Comparison of ENCODE assay signal across 8 mouse cellular contexts in genomic region chr5:110376802-110377433, GRCm38 (mm10). TPM values are rescaled to one million over a fixed set of nuclear protein-coding genes. Genes with fewer than 3 reads are reported as not detected.
DNase-seq lines count a peak whose midpoint lies in the region; ATAC-seq and TF ChIP-seq lines count a peak whose summit lies in the region.

No protein-coding gene starts in this region.

- no peaks in the 10 kb centered on the region for H3K27me3 ChIP-seq in embryonic facial prominence, embryonic 14.5 days (replicated peaks; ENCODE audit: control insufficient read depth, insufficient read depth, low read length)
- H3K27me3 ChIP-seq in liver, postnatal 0 days (ENCODE audit: insufficient read depth, low read length) = no peaks in the 10 kb centered on the region
- no peaks in the 10 kb centered on the region for H3K27me3 ChIP-seq in neural tube, embryonic 15.5 days (replicated peaks)

- TF ChIP-seq CTCF in liver, postnatal 0 days (IDR thresholded peaks at IDR 0.05; ENCODE audit: low read depth) = peak; percentile 80

- no peak overlapping the region for H3K9ac ChIP-seq in embryonic facial prominence, embryonic 14.5 days (ENCODE audit: low read depth, low read length)
- H3K9ac ChIP-seq in liver, postnatal 0 days (replicated peaks) = no peak overlapping the region
- no peak overlapping the region for H3K9ac ChIP-seq in neural tube, embryonic 15.5 days (replicated peaks)

- 52% methylated on average over 8 of the region's 8 CpGs for WGBS in embryonic facial prominence, embryonic 14.5 days
- whole genome bisulfite sequencing in liver, postnatal 0 days (ENCODE audit: insufficient replicate concordance) = 52% methylated on average over 8 of the region's 8 CpGs
- WGBS in neural tube, embryonic 15.5 days = 50% methylated on average over 8 of the region's 8 CpGs

- H3K27ac ChIP-seq in embryonic facial prominence, embryonic 14.5 days (replicated peaks; ENCODE audit: low read depth, low read length) = no peak overlapping the region
- H3K27ac ChIP-seq in liver, postnatal 0 days (ENCODE audit: low read depth) = no peak overlapping the region
- no peak overlapping the region for H3K27ac ChIP-seq in neural tube, embryonic 15.5 days (replicated peaks)

- no peak overlapping the region for H3K4me2 ChIP-seq in embryonic facial prominence, embryonic 14.5 days (ENCODE audit: low read depth, low read length)
- no peak overlapping the region for H3K4me2 ChIP-seq in liver, postnatal 0 days (ENCODE audit: low read depth, low read length)
- H3K4me2 ChIP-seq in neural tube, embryonic 15.5 days = no peak overlapping the region

- H3K4me1 ChIP-seq in embryonic facial prominence, embryonic 14.5 days (ENCODE audit: control insufficient read depth, insufficient read depth, low read length) = no peaks in the 10 kb centered on the region
- no peaks in the 10 kb centered on the region for H3K4me1 ChIP-seq in liver, postnatal 0 days (ENCODE audit: insufficient read depth)
- peaks cover 4% of the 10 kb centered on the region; the same call in 1 of the 2 replicates for H3K4me1 ChIP-seq in neural tube, embryonic 15.5 days

- DNase-seq in adrenal gland, postnatal 25 days = peak; percentile 79
- peak; percentile 56 for DNase-seq in embryonic facial prominence, embryonic 14.5 days (ENCODE audit: low spot score)
- peak; percentile 73 to 86 for DNase-seq in heart, postnatal 10 days
- DNase-seq in layer of hippocampus, adult 11-12 months (ENCODE audit: low spot score) = peak; percentile 82
- DNase-seq in liver, postnatal 0 days = peak; percentile 74
- DNase-seq in thymus, postnatal 0 days (ENCODE audit: low spot score) = peak; percentile 58

- no peak overlapping the region for H3K4me3 ChIP-seq in embryonic facial prominence, embryonic 14.5 days (ENCODE audit: low read depth, low read length)
- no peak overlapping the region for H3K4me3 ChIP-seq in liver, postnatal 0 days (ENCODE audit: low read depth, low read length)
- H3K4me3 ChIP-seq in neural tube, embryonic 15.5 days (replicated peaks) = no peak overlapping the region

- no peak for TF ChIP-seq EP300 in liver, postnatal 0 days (IDR thresholded peaks at IDR 0.05; ENCODE audit: low read depth)

- no peaks in the 10 kb centered on the region for H3K9me3 ChIP-seq in embryonic facial prominence, embryonic 14.5 days (ENCODE audit: control insufficient read depth, low read length)
- no peaks in the 10 kb centered on the region for H3K9me3 ChIP-seq in liver, postnatal 0 days (ENCODE audit: low read length)
- H3K9me3 ChIP-seq in neural tube, embryonic 15.5 days (replicated peaks) = no peaks in the 10 kb centered on the region

- ATAC-seq in CD4-positive, CD25-positive, alpha-beta regulatory T cell, adult 4 months = peak; percentile 49
- ATAC-seq in embryonic facial prominence, embryonic 14.5 days (ENCODE audit: low read depth) = peak; percentile 60
- ATAC-seq in liver, postnatal 0 days = peak; percentile 57; the same call in 1 of the 2 replicates
- ATAC-seq in neural tube, embryonic 15.5 days (ENCODE audit: low FRiP score) = peak; percentile 20; the same call in 1 of the 2 replicates

- intact Hi-C loops in heart, postnatal 10 days (cut with DNase I) = loop anchor here (2.0 to 5.0 kb wide), 2 partner anchors 52 to 260 kb away; no protein-coding TSS in a partner anchor

- H3K36me3 ChIP-seq in embryonic facial prominence, embryonic 14.5 days (ENCODE audit: control insufficient read depth, insufficient read depth, low read length) = peaks cover 54% of the 10 kb centered on the region
- H3K36me3 ChIP-seq in liver, postnatal 0 days (replicated peaks; ENCODE audit: insufficient read depth, low read length) = peaks cover 27% of the 10 kb centered on the region
- H3K36me3 ChIP-seq in neural tube, embryonic 15.5 days = peaks cover 62% of the 10 kb centered on the region

RNA-seq across cellular contexts. Expression of gene Lrcol1, which starts 32.4 kb away (rescaled TPM):
- polyA plus RNA-seq in CD4-positive, CD25-positive, alpha-beta regulatory T cell, adult 4 months (2017; shearing (Covaris generic)) = not detected
- total RNA-seq in adrenal gland, postnatal 25 days (2021) = not detected in 2 replicates
- polyA plus RNA-seq in embryonic facial prominence, embryonic 14.5 days (2014; fragmentation: Nextera tagmentation; extraction: Ambion mirVana) = not detected in 2 replicates
- total RNA-seq in heart, postnatal 10 days (2021) = not detected
- polyA plus RNA-seq in liver, postnatal 0 days (2015; fragmentation: Nextera tagmentation; extraction: Ambion mirVana) = not detected in 2 replicates
- polyA plus RNA-seq in neural tube, embryonic 15.5 days (2015; fragmentation: Nextera tagmentation; extraction: Ambion mirVana) = not detected in 2 replicates
- 1.2 and 1.3 TPM in 2 replicates for polyA plus RNA-seq in thymus, postnatal 0 days (2015; fragmentation: Nextera tagmentation; extraction: Ambion mirVana)

RNA-seq across cellular contexts. Expression of gene P2rx2, which starts 33.9 kb away (rescaled TPM):
- not detected for polyA plus RNA-seq in CD4-positive, CD25-positive, alpha-beta regulatory T cell, adult 4 months (2017; shearing (Covaris generic))
- 0.55 TPM in 1 of 2 replicates, not detected in the other for total RNA-seq in adrenal gland, postnatal 25 days (2021)
- 2.3 and 2.4 TPM in 2 replicates for polyA plus RNA-seq in embryonic facial prominence, embryonic 14.5 days (2014; fragmentation: Nextera tagmentation; extraction: Ambion mirVana)
- not detected for total RNA-seq in heart, postnatal 10 days (2021)
- polyA plus RNA-seq in liver, postnatal 0 days (2015; fragmentation: Nextera tagmentation; extraction: Ambion mirVana) = 0.07 and 0.09 TPM in 2 replicates
- 9.8 and 11.3 TPM in 2 replicates for polyA plus RNA-seq in neural tube, embryonic 15.5 days (2015; fragmentation: Nextera tagmentation; extraction: Ambion mirVana)
- polyA plus RNA-seq in thymus, postnatal 0 days (2015; fragmentation: Nextera tagmentation; extraction: Ambion mirVana) = 0.12 and 0.41 TPM in 2 replicates
